Mouse (Mus musculus) embryonic fibroblast, embryonic 13.5 days (primary cell): Measurements from ENCODE around the gene Gm20388. TPM values are rescaled to one million over a fixed set of nuclear protein-coding genes. Genes with fewer than 3 reads are reported as not detected.

Source experiments
- H3K27ac ChIP-seq: 2 replicates; pipeline ENCODE4 v1.5.1; 2012; ENCODE audit warnings: low read length, control low read depth, inconsistent platforms; ENCODE audit not compliant: insufficient read depth
- H3K4me1 ChIP-seq: 2 replicates; pipeline ENCODE4 v1.6.1; 2011; ENCODE audit warnings: low read length; ENCODE audit not compliant: control insufficient read depth, insufficient read depth
- H3K4me3 ChIP-seq: 2 replicates; pipeline ENCODE4 v1.5.1; 2011; ENCODE audit warnings: mild to moderate bottlenecking, control low read depth, low read length; ENCODE audit not compliant: insufficient read depth
- CTCF ChIP-seq: IDR thresholded peaks from 2 replicates; pipeline ENCODE4 v1.5.1; 2011; ENCODE audit warnings: mild to moderate bottlenecking, control low read depth, low read length, moderate library complexity, borderline replicate concordance; ENCODE audit not compliant: insufficient read depth
- POLR2A ChIP-seq: IDR thresholded peaks from 2 replicates; pipeline ENCODE4 v1.6.1; 2011; ENCODE audit warnings: low read depth, mild to moderate bottlenecking, control low read depth, low read length, moderate library complexity
- polyA plus RNA-seq: library from polyadenylated mRNA; stranded (reverse); fragments of >200 nt; gene quantifications from 2 replicates; pipeline ENCODE4 v1.2.4, GENCODE M21; 2011; ENCODE audit warnings: low read depth; ENCODE audit not compliant: missing spikeins, insufficient read length

Gm20388 gene
- polyA plus RNA-seq, 1 experiment, result 82.8 TPM

DNA sequence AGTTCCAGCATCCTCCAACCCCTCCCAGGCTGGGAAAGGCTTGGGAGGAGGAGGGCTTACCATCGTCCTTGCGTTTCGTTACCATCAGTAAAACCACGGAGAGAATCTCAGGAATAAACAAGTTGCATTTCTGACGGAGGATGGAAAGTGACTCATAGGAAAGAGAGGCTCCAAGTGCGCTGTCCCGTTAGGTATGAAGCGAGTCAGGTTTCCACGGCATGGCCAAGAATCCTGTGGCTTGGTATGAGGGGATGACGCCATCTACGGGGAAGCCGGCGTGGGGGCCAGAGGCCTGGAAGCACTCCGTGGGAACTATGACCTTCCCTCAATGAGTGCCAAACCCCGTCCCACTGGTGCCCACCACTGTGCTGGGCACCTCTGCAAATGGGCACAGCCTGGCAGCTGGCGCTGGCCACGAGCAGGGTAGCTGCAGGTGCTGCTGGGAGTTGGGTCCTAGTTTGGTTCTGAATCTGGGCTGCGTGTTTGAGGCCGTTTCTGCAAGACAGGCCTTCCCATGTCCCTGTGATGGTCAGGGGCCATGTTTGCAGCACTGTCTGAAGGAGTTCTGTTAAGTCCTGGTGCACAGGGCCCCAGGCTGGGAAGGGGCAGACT is 2275.8 kb downstream of the Gm20388 start:
- peak overlapping the region; percentile 88 for H3K27ac ChIP-seq
- TF ChIP-seq POLR2A (no peak), CTCF (no peak)

DNA sequence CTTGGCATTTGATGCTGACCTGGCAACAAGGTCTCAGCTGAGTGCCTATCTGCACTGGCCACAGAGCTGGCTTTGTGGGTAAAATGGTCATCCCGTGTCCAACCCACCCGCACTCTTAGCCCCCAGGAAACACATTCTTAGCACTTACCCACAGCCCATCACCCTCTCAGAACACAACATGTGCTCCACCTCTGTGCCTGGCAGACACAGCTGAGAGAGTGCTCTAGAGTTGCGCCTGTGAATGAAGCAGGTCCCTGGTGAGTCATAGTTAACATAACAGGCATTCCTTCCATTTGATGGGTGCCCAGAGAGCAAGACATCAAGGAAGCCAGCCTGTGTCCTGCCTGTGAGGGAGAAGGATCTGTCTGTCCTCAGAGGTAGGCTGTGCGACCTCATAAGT is 2276.6 kb downstream of the Gm20388 start:
- TF ChIP-seq CTCF (no peak), POLR2A (no peak)
- Histone ChIP-seq H3K27ac (peak overlapping the region; percentile 75), H3K4me3 (no peak overlapping the region), H3K4me1 (peaks cover 29% of the 10 kb centered on the region)

More for the DNA sequence above, 2275.8 kb downstream of the Gm20388 start:
- Histone ChIP-seq H3K4me3 (no peak overlapping the region), H3K4me1 (peaks cover 33% of the 10 kb centered on the region)

DNA sequence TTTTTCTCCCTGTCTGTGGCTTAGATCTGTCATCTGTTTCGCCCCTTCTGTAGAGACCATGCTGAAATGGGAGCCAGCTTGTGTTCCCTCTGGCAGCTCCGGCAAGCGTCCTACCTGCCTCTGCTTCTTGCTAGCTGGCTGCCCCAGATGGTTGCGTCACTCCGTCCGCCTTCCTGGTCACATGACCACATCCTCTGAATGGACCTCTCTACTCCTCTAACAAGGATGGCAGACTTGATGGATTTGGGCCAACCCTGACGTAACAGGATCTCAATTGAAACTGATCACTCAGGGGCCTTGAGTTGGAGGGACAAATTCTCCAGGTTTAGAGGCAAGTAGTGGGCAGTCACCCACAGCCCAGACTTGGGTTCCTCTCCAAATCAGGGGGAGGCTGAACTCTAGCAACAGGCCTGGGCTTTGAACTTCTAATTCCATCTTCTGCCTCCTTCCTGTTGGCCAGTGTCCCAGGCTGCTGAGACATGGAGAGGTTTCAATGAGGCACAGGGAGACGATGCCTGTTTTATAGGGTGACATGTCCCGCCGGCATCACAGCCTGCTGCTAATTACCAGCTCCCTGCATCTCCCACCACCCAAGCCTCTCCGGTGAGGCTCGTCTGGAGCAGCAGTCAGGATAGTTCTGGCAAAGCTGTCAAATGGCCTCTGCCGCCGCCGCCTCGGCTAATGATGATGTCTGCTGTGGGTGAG is 2279.9 kb downstream of the Gm20388 start:
- no peak overlapping the region for H3K27ac ChIP-seq
- TF ChIP-seq POLR2A (no peak), CTCF (no peak)
- H3K4me3 ChIP-seq, result no peak overlapping the region
- H3K4me1 ChIP-seq, result peaks cover 32% of the 10 kb centered on the region

DNA sequence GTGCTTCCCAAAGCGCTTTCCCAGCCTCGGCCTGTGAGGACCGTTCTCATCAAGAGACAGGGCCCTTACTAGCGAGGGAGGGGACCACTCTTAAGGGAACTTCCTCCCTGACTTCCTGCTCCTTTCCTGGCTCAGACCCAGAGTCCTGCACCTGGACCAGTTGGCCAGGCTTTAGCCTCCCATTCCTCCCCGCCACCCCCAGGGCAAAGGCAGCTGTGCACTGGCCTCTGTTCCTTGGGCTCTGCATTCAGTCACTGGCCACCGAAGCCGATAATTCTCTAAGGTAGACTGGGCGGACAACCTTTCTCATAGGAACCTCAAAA is 2280.4 kb downstream of the Gm20388 start:
- peaks cover 27% of the 10 kb centered on the region for H3K4me1 ChIP-seq
- TF ChIP-seq CTCF (no peak), POLR2A (no peak)
- H3K4me3 ChIP-seq, result no peak overlapping the region
- no peak overlapping the region for H3K27ac ChIP-seq

DNA sequence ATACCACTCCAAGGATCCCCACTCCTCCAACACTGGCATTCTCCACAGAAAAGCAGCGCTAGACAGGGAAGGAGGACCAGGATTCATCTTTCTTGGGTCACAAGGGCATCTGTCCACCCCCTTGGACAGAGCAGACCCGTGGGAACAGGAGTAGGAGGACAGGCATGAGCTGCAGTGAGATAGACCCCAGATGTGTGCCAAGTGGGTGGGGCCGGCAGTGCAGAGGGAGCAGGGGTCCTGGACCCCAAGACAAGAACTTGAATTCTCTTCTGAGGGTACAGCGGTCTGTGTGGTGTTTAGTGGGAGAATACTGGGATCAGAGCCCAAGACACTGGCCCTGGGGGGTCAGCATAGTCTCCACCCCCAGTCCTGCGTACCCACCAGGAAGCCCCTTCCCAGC is 2282.1 kb downstream of the Gm20388 start:
- Histone ChIP-seq H3K4me1 (peaks cover 14% of the 10 kb centered on the region; the same call in 1 of the 2 replicates), H3K27ac (no peak overlapping the region), H3K4me3 (no peak overlapping the region)
- TF ChIP-seq POLR2A (no peak), CTCF (no peak)

DNA sequence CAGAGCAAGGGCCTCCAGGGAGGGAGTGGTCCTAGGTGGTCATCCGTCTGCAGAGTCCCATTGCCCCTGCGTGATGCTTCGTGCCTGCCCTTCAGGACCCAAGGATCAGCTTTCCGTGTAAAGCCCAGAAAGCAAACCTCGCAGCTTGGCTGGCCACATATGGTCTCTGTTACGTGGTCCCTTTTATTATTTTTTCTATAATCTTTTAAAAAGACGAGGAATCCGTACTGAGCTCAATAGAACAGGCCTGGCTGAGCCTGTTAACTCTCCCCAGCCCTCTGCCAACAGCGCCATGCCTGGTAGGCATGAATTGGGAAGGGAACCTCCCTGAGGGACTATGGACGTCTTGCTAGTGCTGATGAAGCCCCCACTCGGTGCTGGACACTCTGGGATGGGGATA is 2282.9 kb downstream of the Gm20388 start:
- Histone ChIP-seq H3K27ac (no peak overlapping the region), H3K4me3 (no peak overlapping the region), H3K4me1 (peaks cover 14% of the 10 kb centered on the region; the same call in 1 of the 2 replicates)
- no peak for TF ChIP-seq POLR2A
- no peak for TF ChIP-seq CTCF

DNA sequence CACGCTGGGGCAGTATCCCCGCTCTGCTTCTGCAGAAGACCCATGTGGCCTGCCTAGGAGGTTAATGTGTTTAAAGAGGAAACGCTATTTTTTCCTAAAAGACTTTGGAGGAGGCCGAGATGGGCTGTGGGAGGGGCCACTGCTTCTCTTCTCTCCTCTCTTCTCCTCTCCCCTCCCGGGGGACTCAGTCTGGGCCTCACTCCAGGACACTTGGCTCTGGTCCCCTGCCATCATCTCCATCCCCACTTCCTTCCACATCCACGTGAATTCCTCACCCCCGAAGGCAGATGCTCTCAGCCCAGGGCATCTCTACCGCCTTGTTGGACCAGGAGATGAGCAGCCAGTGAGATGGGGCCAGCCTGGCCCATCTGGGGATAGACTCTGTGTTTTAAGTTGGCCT is 2283.8 kb downstream of the Gm20388 start:
- no peak overlapping the region for H3K4me3 ChIP-seq
- TF ChIP-seq POLR2A, result no peak
- no peak for TF ChIP-seq CTCF
- H3K4me1 ChIP-seq, result peaks cover 14% of the 10 kb centered on the region; the same call in 1 of the 2 replicates
- 0 out of 2 replicates have a peak overlapping the region, but pooled peaks have one; percentile 4 for H3K27ac ChIP-seq

DNA sequence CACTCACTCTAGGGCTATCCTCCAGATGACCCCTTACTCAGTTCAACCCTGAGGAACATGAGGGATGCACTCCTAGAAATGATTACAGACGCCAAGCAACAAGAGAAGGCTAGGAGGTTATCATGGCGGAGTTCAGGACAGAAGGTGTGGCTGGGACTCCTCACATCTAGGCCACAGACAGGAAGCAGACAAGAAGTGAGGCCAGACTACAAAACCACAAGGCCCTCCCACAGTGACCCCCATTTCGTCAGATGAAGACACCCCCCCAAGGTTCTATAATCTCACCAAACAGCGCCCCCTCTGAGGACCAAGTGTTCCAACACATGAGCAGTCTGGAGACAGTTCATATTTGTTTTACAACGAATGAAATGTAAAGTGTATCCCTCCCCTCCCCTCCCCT is 2286.7 kb downstream of the Gm20388 start:
- no peak overlapping the region for H3K27ac ChIP-seq
- no peak for TF ChIP-seq CTCF
- no peak for TF ChIP-seq POLR2A
- 0 out of 2 replicates have a peak, but pooled peaks cover 3% of the 10 kb centered on the region for H3K4me1 ChIP-seq
- H3K4me3 ChIP-seq, result no peak overlapping the region

DNA sequence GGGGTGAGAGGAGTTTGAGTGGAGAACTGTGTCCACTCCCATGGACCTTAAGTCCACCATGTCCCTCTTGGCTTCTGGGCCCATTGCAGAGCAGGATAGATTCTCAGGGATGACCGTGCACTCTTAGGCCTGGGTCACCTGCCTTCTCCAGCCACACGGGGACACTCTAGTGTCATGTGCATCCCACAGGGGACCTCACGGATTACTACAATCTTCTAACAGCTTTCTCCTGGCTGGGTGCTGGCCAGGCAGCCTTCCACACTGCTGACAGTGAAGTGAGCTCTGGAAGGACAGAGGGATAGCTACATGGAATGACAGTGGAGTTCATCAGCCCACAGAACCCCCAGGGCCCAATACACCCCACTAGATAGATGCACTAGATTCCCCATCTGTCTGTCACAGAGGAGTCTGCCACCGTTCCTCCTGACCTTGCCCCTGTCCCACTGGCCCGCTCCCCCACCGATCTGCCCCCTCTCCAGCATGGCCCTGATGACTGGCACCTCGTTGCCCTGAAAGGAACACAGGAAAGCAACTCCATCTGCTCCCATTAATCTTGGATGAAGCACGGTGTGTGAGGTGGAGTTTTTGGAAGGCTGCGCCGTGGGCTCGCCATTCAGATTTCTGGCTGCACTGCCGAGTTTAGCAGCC is 2287.9 kb downstream of the Gm20388 start:
- Histone ChIP-seq H3K4me3 (no peak overlapping the region), H3K27ac (no peak overlapping the region)
- TF ChIP-seq CTCF (no peak; the same call in 1 of the 2 replicates), POLR2A (no peak)

DNA sequence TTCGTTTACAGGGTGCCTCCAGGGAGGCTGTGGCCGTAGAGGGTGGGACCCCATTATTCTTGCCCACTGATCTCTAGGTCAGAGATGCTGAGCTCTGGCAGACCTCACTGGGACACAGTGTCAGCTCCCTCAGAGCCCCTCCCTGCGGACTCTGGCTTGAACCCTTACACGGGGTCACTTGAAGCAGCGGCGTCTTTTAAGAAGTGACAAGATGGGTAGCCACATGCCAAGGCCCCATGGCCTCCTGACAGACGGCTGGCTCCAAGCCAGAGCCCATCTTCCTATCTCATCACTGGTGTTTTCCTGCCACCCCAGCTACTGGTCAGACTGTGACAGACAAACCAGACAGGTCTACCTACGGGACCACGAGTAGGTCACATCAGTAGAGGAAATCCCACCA is 2288.6 kb downstream of the Gm20388 start:
- Histone ChIP-seq H3K4me3 (no peak overlapping the region), H3K27ac (no peak overlapping the region), H3K4me1 (0 out of 2 replicates have a peak, but pooled peaks cover 2% of the 10 kb centered on the region)
- TF ChIP-seq POLR2A, result no peak
- TF ChIP-seq CTCF, result no peak

More for the DNA sequence above, 2287.9 kb downstream of the Gm20388 start:
- H3K4me1 ChIP-seq, result 0 out of 2 replicates have a peak, but pooled peaks cover 2% of the 10 kb centered on the region
